Mouse (Mus musculus) erythroblast, embryonic 14.5 days (primary cell): Measurements from ENCODE around the gene Tmem132b.

Experiments used
- GATA1 ChIP-seq: IDR thresholded peaks from 2 replicates; pipeline ENCODE4 v1.6.1; 2012; ENCODE audit warnings: low read length, inconsistent platforms, mixed read lengths
- TAL1 ChIP-seq: IDR thresholded peaks from 3 replicates; pipeline ENCODE4 v1.6.1; 2012; ENCODE audit warnings: low read length, inconsistent platforms, mixed read lengths

DNA sequence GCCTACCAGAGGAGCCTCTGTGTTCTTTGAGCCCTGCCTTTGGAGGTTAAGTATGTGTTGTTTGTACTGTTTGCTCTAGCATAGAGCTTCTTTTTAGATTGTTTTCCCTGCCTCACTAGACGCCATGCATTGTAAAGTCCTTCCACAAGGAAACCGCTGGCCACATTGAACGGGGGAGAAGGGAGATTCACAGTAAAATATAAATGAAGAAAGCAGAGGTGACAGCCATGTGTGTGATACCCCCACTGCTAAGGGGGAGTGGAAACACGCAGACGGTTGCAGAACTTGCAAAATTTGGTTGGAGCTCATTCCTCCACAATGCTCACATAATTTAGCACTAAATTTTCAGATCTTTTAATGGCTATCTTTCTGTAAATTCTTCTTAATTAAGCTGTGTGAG is 305.2 kb downstream of the Tmem132b start:
- TF ChIP-seq TAL1 (no peak), GATA1 (no peak)
